Mouse (Mus musculus) WW6 (cell line): ENCODE measurements around the gene Rasa2.
"Not testable (repeated sequence)": the region's sequence is repeated elsewhere in the genome, so short reads cannot be mapped to it uniquely, and the experiment has no call there.

ENCODE experiments used
- DNase-seq: peaks from one replicate; pipeline ENCODE4 v3.0.0-alpha.2; 2013; ENCODE audit warnings: low read depth, low spot score

The Rasa2 gene

GRCm38 (mm10) chr9:96631389-96632072, at the start of gene Rasa2:
TSS of gene Rasa2 (minus strand) at chr9:96631617.
- peak; percentile 72 for DNase-seq

GRCm38 (mm10) chr9:96678611-96679010, 47.2 kb upstream of the Rasa2 start:
- no peak for DNase-seq

- DNase-seq = not testable (repeated sequence)
Measured at GRCm38 (mm10) chr9:96677711-96678110, 46.3 kb upstream of the Rasa2 start.

- DNase-seq = no peak
Measured at GRCm38 (mm10) chr9:96676671-96677070, 45.3 kb upstream of the Rasa2 start.

GRCm38 (mm10) chr9:96675763-96676640, 44.6 kb upstream of the Rasa2 start:
- no peak for DNase-seq

- DNase-seq = no peak
Measured at GRCm38 (mm10) chr9:96675071-96675762, 43.8 kb upstream of the Rasa2 start.

- no peak for DNase-seq
Measured at GRCm38 (mm10) chr9:96674301-96674700, 42.9 kb upstream of the Rasa2 start.

- no peak for DNase-seq
Measured at GRCm38 (mm10) chr9:96672466-96672865, 41.0 kb upstream of the Rasa2 start.

- DNase-seq = no peak
Measured at GRCm38 (mm10) chr9:96671249-96671648, 39.8 kb upstream of the Rasa2 start.

- DNase-seq = peak; percentile 92
Measured at GRCm38 (mm10) chr9:96669877-96670276, 38.5 kb upstream of the Rasa2 start.

- no peak for DNase-seq
Measured at GRCm38 (mm10) chr9:96668628-96669027, 37.2 kb upstream of the Rasa2 start.

- no peak for DNase-seq
Measured at GRCm38 (mm10) chr9:96660510-96661244, 29.3 kb upstream of the Rasa2 start.

- no peak for DNase-seq
Measured at GRCm38 (mm10) chr9:96659801-96660200, 28.4 kb upstream of the Rasa2 start.

- no peak for DNase-seq
Measured at GRCm38 (mm10) chr9:96653538-96653937, 22.1 kb upstream of the Rasa2 start.

- DNase-seq = no peak
Measured at GRCm38 (mm10) chr9:96652763-96653162, 21.3 kb upstream of the Rasa2 start.

- no peak for DNase-seq
Measured at GRCm38 (mm10) chr9:96650807-96651206, 19.4 kb upstream of the Rasa2 start.

- no peak for DNase-seq
Measured at GRCm38 (mm10) chr9:96649924-96650323, 18.5 kb upstream of the Rasa2 start.

- DNase-seq = no peak
Measured at GRCm38 (mm10) chr9:96649362-96649761, 17.9 kb upstream of the Rasa2 start.

- no peak for DNase-seq
Measured at GRCm38 (mm10) chr9:96646668-96647295, 15.4 kb upstream of the Rasa2 start.

- no peak for DNase-seq
Measured at GRCm38 (mm10) chr9:96644840-96645239, 13.4 kb upstream of the Rasa2 start.

- not testable (repeated sequence) for DNase-seq
Measured at GRCm38 (mm10) chr9:96644002-96644401, 12.6 kb upstream of the Rasa2 start.
